Mouse (Mus musculus): ENCODE data around the gene Olfr1378.

- no peak for TF ChIP-seq CTCF (IDR thresholded peaks at IDR 0.05; ENCODE audit: borderline replicate concordance, extremely low read depth, insufficient read depth, insufficient read length)
- TF ChIP-seq POLR2A (IDR thresholded peaks at IDR 0.05; ENCODE audit: borderline replicate concordance, extremely low read depth, insufficient read depth, insufficient read length, poor library complexity, severe bottlenecking) = no peak
Observed at GRCm38 (mm10) chr11:51011821-51012220, 45.5 kb downstream of the Olfr1378 start.
